Mouse (Mus musculus) ES-E14 (cell line): ENCODE measurements around the gene Gm20683. TPM values are rescaled to one million over a fixed set of nuclear protein-coding genes. Genes with fewer than 3 reads are reported as not detected.

Experiments used
- DNase-seq: peaks from one replicate; pipeline ENCODE4 v3.0.0-alpha.2; 2013; ENCODE audit warnings: low read depth, low spot score
- H3K27ac ChIP-seq: 2 replicates; pipeline ENCODE4 v1.5.1; 2012; ENCODE audit warnings: low read depth, mild to moderate bottlenecking, low read length, moderate library complexity, mixed read lengths; ENCODE audit not compliant: poor library complexity, insufficient read depth, severe bottlenecking
- H3K36me3 ChIP-seq: 2 replicates; pipeline ENCODE4 v1.6.1; 2012; ENCODE audit warnings: mild to moderate bottlenecking, low read length, moderate library complexity, mixed read lengths; ENCODE audit not compliant: control insufficient read depth, poor library complexity, insufficient read depth, severe bottlenecking
- H3K4me1 ChIP-seq, 2 experiments: fragments of 150-350 bp in 1 of 2; sonication (generic) in 1 of 2; 2 replicates each; pipeline ENCODE4 v1.6.1; 2012; ENCODE audit warnings: low read length in 2 of 2, mild to moderate bottlenecking in 1 of 2, mixed read lengths in 1 of 2; ENCODE audit not compliant: control insufficient read depth in 2 of 2, insufficient read depth in 2 of 2, poor library complexity in 1 of 2
- H3K4me3 ChIP-seq, 2 experiments: fragments of 150-350 bp in 1 of 2; sonication (generic) in 1 of 2; 2 replicates each; pipeline ENCODE4 v1.5.1; 2012; ENCODE audit warnings: low read length in 2 of 2, low read depth in 1 of 2, mild to moderate bottlenecking in 1 of 2, mixed read lengths in 1 of 2; ENCODE audit not compliant: insufficient read depth in 1 of 2, poor library complexity in 1 of 2, severe bottlenecking in 1 of 2
- H3K9ac ChIP-seq: 2 replicates; pipeline ENCODE4 v1.6.1; 2012; ENCODE audit warnings: low read depth, mild to moderate bottlenecking, low read length, mixed read lengths; ENCODE audit not compliant: poor library complexity, insufficient read depth, severe bottlenecking
- H3K9me3 ChIP-seq: fragments of 150-350 bp; sonication (generic); 2 replicates; pipeline ENCODE4 v1.6.1; 2012; ENCODE audit warnings: low read depth, mild to moderate bottlenecking, low read length; ENCODE audit not compliant: control insufficient read depth, insufficient read depth
- CHD2 ChIP-seq: IDR thresholded peaks from 2 replicates; pipeline ENCODE4 v1.6.1; 2014; ENCODE audit warnings: mild to moderate bottlenecking, low read depth, low read length, inconsistent platforms
- HCFC1 ChIP-seq: IDR thresholded peaks from 2 replicates; pipeline ENCODE4 v1.6.1; 2012; ENCODE audit warnings: low read length, inconsistent platforms, borderline replicate concordance; ENCODE audit not compliant: insufficient read depth
- MAFK ChIP-seq: IDR thresholded peaks from 2 replicates; pipeline ENCODE4 v1.6.1; 2014; ENCODE audit warnings: mild to moderate bottlenecking, low read depth, low read length, inconsistent platforms; ENCODE audit not compliant: insufficient read depth
- ZC3H11A ChIP-seq: IDR thresholded peaks from 2 replicates; pipeline ENCODE4 v1.6.1; 2012; ENCODE audit warnings: low read depth, mild to moderate bottlenecking, inconsistent platforms, low read length, borderline replicate concordance
- ZNF384 ChIP-seq: IDR thresholded peaks from 2 replicates; pipeline ENCODE4 v1.6.1; 2012; ENCODE audit warnings: low read depth, low read length, inconsistent platforms
- in situ Hi-C, 2 experiments: fragments of 600-800 bp; cut with MboI; formaldehyde crosslinking; loops; one replicate each; pipeline ENCODE4 v1.15.1; 2025; ENCODE audit warnings: low sequenced_read_pairs in 2 of 2, inconsistent platforms in 1 of 2; ENCODE audit not compliant: unreplicated experiment in 2 of 2
- total RNA-seq: library from RNA; depleted of rRNA; stranded (reverse); fragments of 300-350 nt; gene quantifications from 2 replicates; pipeline ENCODE4 v1.2.3, GENCODE M21; 2012; rRNA removed

Gm20683 gene
- total RNA-seq, 1 experiment: 2.0 TPM

GRCm38 (mm10) chr17:25786781-25787504 is 54.6 kb downstream of the Gm20683 start:
- H3K9me3 ChIP-seq: no peaks in the 10 kb centered on the region
- H3K36me3 ChIP-seq: peaks cover 16% of the 10 kb centered on the region
- H3K4me3 ChIP-seq: no peak overlapping the region
- H3K4me1 ChIP-seq: peaks cover 3 to 8% of the 10 kb centered on the region in 2 experiments; a peak in 1 of 4 replicates
- no peak for DNase-seq
- H3K27ac ChIP-seq: no peak overlapping the region
- no peak overlapping the region for H3K9ac ChIP-seq
- in situ Hi-C loops: no loop called here
- TF ChIP-seq MAFK (no peak), ZNF384 (no peak), HCFC1 (no peak), ZC3H11A (no peak), CHD2 (no peak)

GRCm38 (mm10) chr17:25786280-25786679 is 55.3 kb downstream of the Gm20683 start, which contains the start of gene Ccdc78:
Gene Ccdc78 (plus strand): TSS chr17:25786580.
- in situ Hi-C loops: no loop called here
- peak within 1 kb of the TSS; percentile 73 to 89 for H3K4me3 ChIP-seq
- H3K9ac ChIP-seq: peak within 1 kb of the TSS; percentile 81
- H3K9me3 ChIP-seq: no peaks in the 10 kb centered on the region
- no peak within 1 kb of the TSS for H3K27ac ChIP-seq
- peaks cover 3 to 6% of the 10 kb centered on the region in 2 experiments; a peak in 1 of 4 replicates for H3K4me1 ChIP-seq
- peaks cover 22% of the 10 kb centered on the region for H3K36me3 ChIP-seq
- TF ChIP-seq ZNF384 (no peak), CHD2 (no peak), ZC3H11A (no peak)
- no peak for DNase-seq

GRCm38 (mm10) chr17:25785281-25785745 is 56.2 kb downstream of the Gm20683 start, which contains the start of gene Haghl:
Gene Haghl (minus strand): TSS chr17:25785673.
- Histone ChIP-seq H3K9me3 (no peaks in the 10 kb centered on the region), H3K9ac (peak within 1 kb of the TSS; percentile 81), H3K27ac (peak within 1 kb of the TSS; percentile 61), H3K4me3 (peak within 1 kb of the TSS; percentile 73 to 89), H3K36me3 (peaks cover 26% of the 10 kb centered on the region), H3K4me1 (peaks cover 3 to 5% of the 10 kb centered on the region in 2 experiments; a peak in 1 of 4 replicates)
- TF ChIP-seq HCFC1 (no peak; the same call in 1 of the 2 replicates), ZC3H11A (no peak), MAFK (no peak), ZNF384 (no peak), CHD2 (no peak)
- in situ Hi-C loops: no loop called here
- DNase-seq: peak; percentile 96

Other genes starting within 250 kb of the Gm20683 start
- 9.9 and 14.5 TPM in 2 replicates for gene Gng13, start 124.6 kb downstream of the Gm20683 start, total RNA-seq
- 102 and 151 TPM in 2 replicates for gene Chtf18, start 114.3 kb downstream of the Gm20683 start, total RNA-seq
- 7.6 and 8.7 TPM in 2 replicates for gene Rpusd1, start 114.1 kb downstream of the Gm20683 start, total RNA-seq
- 0.27 and 0.58 TPM in 2 replicates for gene Mslnl, start 105.7 kb downstream of the Gm20683 start, total RNA-seq
- 7.5 and 16.0 TPM in 2 replicates for gene Msln, start 87.4 kb downstream of the Gm20683 start, total RNA-seq
- gene Narfl, start 68.0 kb downstream of the Gm20683 start, total RNA-seq: 27.0 and 32.7 TPM in 2 replicates
- gene Haghl, start 56.1 kb downstream of the Gm20683 start, total RNA-seq: 14.5 and 29.5 TPM in 2 replicates
- gene Ccdc78, start 55.2 kb downstream of the Gm20683 start, total RNA-seq: 0.22 and 0.26 TPM in 2 replicates
- gene Fam173a, start 48.9 kb downstream of the Gm20683 start, total RNA-seq: 32.8 and 60.6 TPM in 2 replicates
- gene AC134908.4, start 46.1 kb downstream of the Gm20683 start, total RNA-seq: not detected in 2 replicates
- 46.1 and 62.7 TPM in 2 replicates for gene Metrn, start 44.6 kb downstream of the Gm20683 start, total RNA-seq
- gene Fbxl16, start 32.7 kb downstream of the Gm20683 start, total RNA-seq: 1.7 TPM in 2 replicates
- gene Wdr24, start 18.1 kb downstream of the Gm20683 start, total RNA-seq: 28.6 and 43.4 TPM in 2 replicates
- gene Jmjd8, start 12.9 kb downstream of the Gm20683 start, total RNA-seq: 25.1 and 46.4 TPM in 2 replicates
- 161 and 176 TPM in 2 replicates for gene Stub1, start 8.4 kb downstream of the Gm20683 start, total RNA-seq
- 1.1 and 2.6 TPM in 2 replicates for gene Rhbdl1, start 4.5 kb downstream of the Gm20683 start, total RNA-seq
- 36.8 and 52.6 TPM in 2 replicates for gene Rhot2, start 3.1 kb upstream of the Gm20683 start, total RNA-seq
- gene Wdr90, start 19.7 kb upstream of the Gm20683 start, total RNA-seq: 24.7 and 50.5 TPM in 2 replicates
- gene Mcrip2, start 27.0 kb upstream of the Gm20683 start, total RNA-seq: 12.3 and 12.6 TPM in 2 replicates
- 26.5 and 26.6 TPM in 2 replicates for gene Mettl26, start 33.3 kb upstream of the Gm20683 start, total RNA-seq
- gene Wfikkn1, start 39.1 kb upstream of the Gm20683 start, total RNA-seq: 3.3 TPM in 2 replicates
- 14.6 and 15.7 TPM in 2 replicates for gene Rab40c, start 78.0 kb upstream of the Gm20683 start, total RNA-seq
- gene Pigq, start 103.2 kb upstream of the Gm20683 start, total RNA-seq: 44.4 and 56.9 TPM in 2 replicates
- 0.16 and 0.18 TPM in 2 replicates for gene Nhlrc4, start 103.2 kb upstream of the Gm20683 start, total RNA-seq
- gene A930017K11Rik, start 110.8 kb upstream of the Gm20683 start, total RNA-seq: not detected in 2 replicates
- 18.0 and 19.0 TPM in 2 replicates for gene Capn15, start 144.0 kb upstream of the Gm20683 start, total RNA-seq
- 9.4 and 11.2 TPM in 2 replicates for gene Rab11fip3, start 227.8 kb upstream of the Gm20683 start, total RNA-seq
- gene Decr2, start 248.6 kb upstream of the Gm20683 start, total RNA-seq: 12.6 and 15.2 TPM in 2 replicates